Mouse (Mus musculus) heart, embryonic 10.5 days (tissue): Measurements from ENCODE around the gene Olfr223. TPM values are rescaled to one million over a fixed set of nuclear protein-coding genes. Genes with fewer than 3 reads are reported as not detected.

ENCODE experiments used
- DNase-seq: peaks from one replicate; pipeline ENCODE4 v3.0.0-alpha.2; 2017; ENCODE audit warnings: low spot score
- H3K27ac ChIP-seq: fragments of 300-500 bp; sonication (generic); 2 replicates; pipeline ENCODE4 v1.5.1; 2016; ENCODE audit warnings: mild to moderate bottlenecking
- H3K27me3 ChIP-seq: fragments of 300-500 bp; sonication (generic); 2 replicates; pipeline ENCODE4 v1.6.1; 2016; ENCODE audit warnings: mild to moderate bottlenecking; ENCODE audit not compliant: poor library complexity, insufficient read depth, severe bottlenecking
- H3K36me3 ChIP-seq: fragments of 300-500 bp; sonication (generic); 2 replicates; pipeline ENCODE4 v1.6.1; 2016; ENCODE audit warnings: mild to moderate bottlenecking, moderate library complexity
- H3K4me1 ChIP-seq: fragments of 300-500 bp; sonication (generic); 2 replicates; pipeline ENCODE4 v1.6.1; 2016; ENCODE audit warnings: mild to moderate bottlenecking
- H3K4me3 ChIP-seq: fragments of 300-500 bp; sonication (generic); 2 replicates; pipeline ENCODE4 v1.5.1; 2016; ENCODE audit warnings: mild to moderate bottlenecking, moderate library complexity
- H3K9me3 ChIP-seq: fragments of 300-500 bp; sonication (generic); 2 replicates; pipeline ENCODE4 v1.6.1; 2016; ENCODE audit warnings: mild to moderate bottlenecking, moderate library complexity
- WGBS: fragments of 180-500 bp; shearing (Covaris S2); methylation state at CpG from one replicate; pipeline ENCODE4 v1.1.7; 2016; 5-methylcytosine and 5-hydroxymethylcytosine counted together
- polyA plus RNA-seq: library from polyadenylated mRNA; unstranded; fragments of >200 nt; fragmentation: Nextera tagmentation; extraction: Ambion mirVana; gene quantifications from 2 replicates; pipeline ENCODE4 v1.2.1, GENCODE M21; 2016

Gene Olfr223
- polyA plus RNA-seq, 1 experiment from 2014 or later, result not detected

DNA sequence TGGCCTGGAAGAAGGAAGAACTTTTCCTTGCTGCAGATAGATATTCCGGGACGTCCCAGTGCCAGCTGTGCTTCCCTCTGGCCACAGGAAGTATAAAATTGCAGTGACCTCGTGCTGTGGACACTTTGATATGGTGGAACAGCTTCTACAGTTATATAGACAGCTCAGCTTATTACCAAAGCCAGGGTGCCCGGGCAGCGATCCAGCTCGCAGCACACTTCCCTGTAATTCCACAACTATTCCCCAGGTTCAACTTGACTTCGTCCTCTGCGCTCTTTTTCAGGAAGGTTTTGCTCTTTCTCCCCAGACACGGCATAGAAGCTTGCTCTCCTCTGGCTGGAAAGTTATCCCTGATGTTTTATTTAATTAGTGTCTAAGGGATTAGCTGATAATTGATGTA is 17.4 kb downstream of the Olfr223 start:
- 57% methylated on average over 9 of the region's 9 CpGs for WGBS
- Histone ChIP-seq H3K4me3 (no peak overlapping the region), H3K9me3 (no peaks in the 10 kb centered on the region), H3K27ac (no peak overlapping the region), H3K4me1 (no peaks in the 10 kb centered on the region), H3K27me3 (peaks cover 32% of the 10 kb centered on the region), H3K36me3 (no peaks in the 10 kb centered on the region)
- DNase-seq, result no peak

DNA sequence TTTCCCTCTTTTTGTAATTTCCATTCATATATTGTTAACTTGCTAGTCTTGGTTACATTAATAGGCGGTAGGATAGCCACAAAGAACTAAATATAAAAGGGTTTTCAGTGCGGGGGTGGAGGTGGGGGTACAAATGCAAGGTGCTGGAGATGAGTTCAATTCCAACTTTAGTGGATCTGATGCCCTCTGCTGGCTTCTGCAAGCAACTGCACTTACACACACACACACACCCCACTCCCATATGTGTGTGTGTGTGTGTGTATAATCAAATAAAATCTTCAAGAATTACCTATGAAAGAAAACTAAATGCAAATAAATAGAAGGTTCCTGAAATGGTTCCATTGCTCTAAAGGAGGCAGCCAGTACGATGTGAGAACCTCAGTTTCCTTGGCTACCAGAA is 23.8 kb downstream of the Olfr223 start:
- peaks cover 27% of the 10 kb centered on the region for H3K27me3 ChIP-seq
- WGBS, result 56% methylated on average over 3 of the region's 3 CpGs

DNA sequence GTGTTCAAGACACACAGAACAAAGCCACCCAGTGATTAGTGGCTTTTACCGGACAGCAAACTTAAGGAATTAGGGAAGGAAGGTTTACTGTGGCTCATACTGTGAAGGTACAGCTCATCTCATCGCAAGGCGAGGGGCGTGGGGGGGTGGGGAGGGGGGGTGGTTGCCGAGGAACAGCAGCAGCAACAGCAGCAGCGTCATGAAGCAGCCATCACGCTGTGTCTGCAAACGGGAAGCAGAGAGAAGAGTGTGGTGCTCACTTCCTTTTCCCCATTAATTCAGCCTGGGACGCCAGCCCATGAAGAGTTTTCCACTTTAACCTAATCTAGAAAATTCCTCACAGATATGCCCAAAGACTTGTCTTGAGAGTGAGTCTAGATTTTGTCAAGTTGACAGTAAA is 30.3 kb downstream of the Olfr223 start:
- H3K4me1 ChIP-seq, result no peaks in the 10 kb centered on the region
- no peak for DNase-seq
- no peaks in the 10 kb centered on the region for H3K36me3 ChIP-seq
- WGBS, result 78% methylated on average over 9 of the region's 9 CpGs
- no peaks in the 10 kb centered on the region for H3K27me3 ChIP-seq
- H3K27ac ChIP-seq, result no peak overlapping the region
- H3K9me3 ChIP-seq, result no peaks in the 10 kb centered on the region
- no peak overlapping the region for H3K4me3 ChIP-seq

More for the DNA sequence above, 23.8 kb downstream of the Olfr223 start:
- Histone ChIP-seq H3K9me3 (no peaks in the 10 kb centered on the region), H3K4me1 (no peaks in the 10 kb centered on the region), H3K4me3 (no peak overlapping the region), H3K36me3 (no peaks in the 10 kb centered on the region), H3K27ac (no peak overlapping the region)
- DNase-seq, result no peak

DNA sequence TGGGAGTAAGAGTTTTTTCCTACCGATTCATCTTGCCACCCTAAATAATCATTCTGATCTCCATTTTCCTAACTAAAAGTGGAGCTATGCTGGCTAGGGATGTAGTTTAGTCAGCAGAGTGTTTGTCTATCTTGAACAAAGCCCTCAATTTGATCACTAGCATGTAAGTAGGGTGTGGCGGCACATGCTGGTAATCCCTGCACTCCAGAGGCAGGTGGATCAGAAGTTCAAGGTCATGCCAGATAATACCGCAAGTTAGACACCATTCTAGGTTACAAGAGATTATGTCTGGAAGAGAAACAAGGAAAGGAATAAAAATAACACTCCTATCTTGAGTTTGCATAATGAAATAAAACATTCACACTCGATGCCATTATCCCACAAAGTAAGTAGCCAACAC is 30.8 kb downstream of the Olfr223 start:
- H3K36me3 ChIP-seq, result no peaks in the 10 kb centered on the region
- DNase-seq, result no peak
- no peaks in the 10 kb centered on the region for H3K9me3 ChIP-seq
- WGBS, result 89% methylated on average over 4 of the region's 4 CpGs
- H3K4me3 ChIP-seq, result no peak overlapping the region
- H3K4me1 ChIP-seq, result no peaks in the 10 kb centered on the region
- H3K27me3 ChIP-seq, result no peaks in the 10 kb centered on the region
- no peak overlapping the region for H3K27ac ChIP-seq

DNA sequence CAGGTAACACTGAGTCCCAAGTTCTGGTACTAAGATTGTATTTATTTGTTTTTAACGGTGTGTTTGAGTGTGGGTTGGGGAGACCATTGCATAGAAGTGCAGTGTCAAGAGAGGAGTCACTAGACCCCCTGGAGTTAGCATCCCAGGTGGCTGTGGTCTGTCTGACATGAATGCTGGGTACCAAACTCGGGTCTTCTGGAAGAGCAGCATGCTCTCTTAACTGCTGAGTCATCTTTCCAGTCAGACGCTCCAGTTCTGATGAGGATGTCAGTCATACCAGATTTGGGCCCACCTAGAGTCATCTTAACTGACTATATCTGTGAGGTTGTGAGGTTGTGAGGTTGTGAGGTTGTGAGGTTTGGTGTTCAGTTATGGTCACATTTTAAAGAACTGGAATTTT is 32.2 kb downstream of the Olfr223 start:
- H3K27ac ChIP-seq, result no peak overlapping the region
- no peaks in the 10 kb centered on the region for H3K27me3 ChIP-seq
- no peak overlapping the region for H3K4me3 ChIP-seq
- no peaks in the 10 kb centered on the region for H3K9me3 ChIP-seq
- 0 out of 2 replicates have a peak, but pooled peaks cover under 1% of the 10 kb centered on the region for H3K4me1 ChIP-seq
- no peaks in the 10 kb centered on the region for H3K36me3 ChIP-seq
- WGBS, result 64% methylated on average over 3 of the region's 3 CpGs
- DNase-seq, result no peak

DNA sequence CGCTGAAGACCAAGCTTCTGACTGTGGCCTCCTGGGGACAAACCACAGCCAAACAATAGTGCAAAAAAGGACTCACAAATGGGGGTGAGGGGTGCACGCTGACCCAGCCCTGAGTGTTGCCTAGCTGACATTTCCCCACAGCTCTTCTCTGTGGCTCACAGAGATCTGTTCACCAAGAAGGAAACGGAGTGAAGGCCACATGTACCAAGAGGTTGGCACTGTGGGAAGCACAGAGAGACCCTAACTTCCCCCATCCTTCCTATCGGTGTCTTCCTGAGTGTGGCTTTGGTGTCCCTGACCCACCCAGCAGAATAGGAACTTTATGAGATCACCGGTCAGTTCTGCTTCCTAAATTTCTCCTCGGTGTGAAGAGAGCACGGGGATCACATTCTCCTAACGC is 38.6 kb downstream of the Olfr223 start:
- H3K27ac ChIP-seq, result no peak overlapping the region
- no peaks in the 10 kb centered on the region for H3K27me3 ChIP-seq
- H3K9me3 ChIP-seq, result no peaks in the 10 kb centered on the region
- no peak overlapping the region for H3K4me3 ChIP-seq
- 79% methylated on average over 8 of the region's 8 CpGs for WGBS
- 0 out of 2 replicates have a peak, but pooled peaks cover 4% of the 10 kb centered on the region for H3K4me1 ChIP-seq
- DNase-seq, result peak; percentile 52
- no peaks in the 10 kb centered on the region for H3K36me3 ChIP-seq

DNA sequence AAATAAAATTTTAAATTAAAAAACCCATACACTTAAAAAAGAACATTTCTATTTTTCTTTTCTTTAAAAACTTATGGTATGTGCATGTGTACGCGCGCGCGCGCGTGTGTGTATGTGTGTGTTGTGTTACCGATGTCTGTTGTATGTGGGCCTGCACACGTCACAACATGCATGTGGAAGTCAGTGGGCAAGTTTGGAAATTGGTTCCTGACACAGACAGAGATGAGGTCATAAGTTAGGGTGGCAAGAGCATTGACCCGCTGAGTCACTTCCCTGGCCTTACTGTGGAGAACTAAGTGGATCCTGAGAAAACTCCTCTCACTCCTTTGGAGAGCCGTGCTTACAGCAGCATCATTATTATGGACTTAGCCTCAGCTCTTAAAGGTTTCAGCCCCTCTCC is 39.0 kb downstream of the Olfr223 start:
- Histone ChIP-seq H3K27me3 (no peaks in the 10 kb centered on the region), H3K9me3 (no peaks in the 10 kb centered on the region)

DNA sequence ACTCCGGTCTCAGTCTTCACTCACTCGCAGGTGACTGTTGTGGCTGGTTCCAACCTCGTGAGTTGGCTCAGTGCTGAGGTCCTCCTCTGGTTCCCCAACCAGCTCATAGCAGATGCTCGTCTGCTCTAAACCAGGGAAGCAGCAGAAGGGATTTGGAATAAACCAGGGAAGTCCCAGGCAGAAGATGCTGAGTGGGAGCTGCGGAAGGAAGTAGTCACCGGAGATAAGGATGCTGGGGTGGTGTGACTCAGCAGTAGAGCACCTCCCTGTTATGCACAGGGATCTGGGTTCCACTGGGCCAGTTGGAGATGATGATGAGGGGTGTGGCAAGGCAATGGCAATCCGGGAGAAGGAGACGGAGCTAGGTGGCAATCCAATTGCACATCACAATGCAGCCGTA is 49.1 kb downstream of the Olfr223 start:
- H3K27me3 ChIP-seq, result no peaks in the 10 kb centered on the region
- 79% methylated on average over 9 of the region's 9 CpGs for WGBS
- H3K9me3 ChIP-seq, result no peaks in the 10 kb centered on the region; the same call in 1 of the 2 replicates
- no peaks in the 10 kb centered on the region for H3K4me1 ChIP-seq
- DNase-seq, result no peak
- no peak overlapping the region for H3K27ac ChIP-seq
- no peaks in the 10 kb centered on the region for H3K36me3 ChIP-seq
- no peak overlapping the region for H3K4me3 ChIP-seq

More for the DNA sequence above, 39.0 kb downstream of the Olfr223 start:
- WGBS, result 92% methylated on average over 11 of the region's 11 CpGs
- Histone ChIP-seq H3K36me3 (no peaks in the 10 kb centered on the region), H3K27ac (no peak overlapping the region), H3K4me3 (no peak overlapping the region), H3K4me1 (0 out of 2 replicates have a peak, but pooled peaks cover 4% of the 10 kb centered on the region)
- no peak for DNase-seq

DNA sequence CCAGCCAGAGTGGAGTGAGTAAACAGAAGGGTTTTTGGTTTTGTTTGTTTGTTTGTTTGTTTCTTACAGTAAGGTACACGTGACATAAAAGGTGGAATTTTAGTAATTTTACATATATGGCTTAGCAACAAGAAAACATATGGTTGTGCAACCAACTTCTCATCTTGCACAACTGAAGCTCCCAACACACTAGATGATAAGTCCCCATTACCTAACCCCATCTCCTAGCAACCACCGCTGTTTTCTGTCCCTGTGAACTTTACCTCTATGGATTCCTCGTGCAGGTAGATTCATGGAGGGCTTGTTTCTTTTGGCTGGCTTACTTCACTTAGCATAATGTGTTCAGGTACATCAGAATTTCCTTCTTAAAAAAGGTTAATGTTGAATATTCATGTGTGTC is 49.7 kb downstream of the Olfr223 start:
- no peak overlapping the region for H3K4me3 ChIP-seq
- H3K36me3 ChIP-seq, result no peaks in the 10 kb centered on the region
- no peaks in the 10 kb centered on the region for H3K27me3 ChIP-seq
- no peaks in the 10 kb centered on the region; the same call in 1 of the 2 replicates for H3K9me3 ChIP-seq
- H3K4me1 ChIP-seq, result no peaks in the 10 kb centered on the region
- no peak for DNase-seq
- 79% methylated on average over 3 of the region's 3 CpGs for WGBS
- no peak overlapping the region for H3K27ac ChIP-seq

DNA sequence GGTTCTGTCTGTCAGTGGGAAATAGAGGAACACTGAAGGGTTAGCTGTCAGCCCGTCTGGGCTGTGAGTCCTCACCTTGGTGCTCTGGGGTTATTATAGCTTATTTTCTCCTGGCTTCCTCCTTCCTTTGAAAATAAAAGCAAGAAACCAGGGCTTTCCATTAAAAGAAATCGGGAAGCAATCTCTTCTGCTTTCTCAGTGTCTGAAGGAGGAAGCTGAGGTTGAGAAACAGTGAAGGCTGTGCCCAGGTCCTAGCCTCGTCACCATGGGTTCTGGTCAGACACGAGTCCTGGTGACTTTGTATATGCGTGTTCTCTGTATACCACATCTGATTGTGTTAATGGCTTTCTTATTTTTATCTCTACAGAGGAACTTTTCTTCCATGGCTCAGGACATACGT is 50.6 kb downstream of the Olfr223 start:
- H3K4me3 ChIP-seq, result no peak overlapping the region
- H3K36me3 ChIP-seq, result no peaks in the 10 kb centered on the region
- DNase-seq, result no peak
- H3K9me3 ChIP-seq, result no peaks in the 10 kb centered on the region; the same call in 1 of the 2 replicates
- WGBS, result 72% methylated on average over 6 of the region's 6 CpGs
- H3K27me3 ChIP-seq, result no peaks in the 10 kb centered on the region
- no peaks in the 10 kb centered on the region for H3K4me1 ChIP-seq
- no peak overlapping the region for H3K27ac ChIP-seq

DNA sequence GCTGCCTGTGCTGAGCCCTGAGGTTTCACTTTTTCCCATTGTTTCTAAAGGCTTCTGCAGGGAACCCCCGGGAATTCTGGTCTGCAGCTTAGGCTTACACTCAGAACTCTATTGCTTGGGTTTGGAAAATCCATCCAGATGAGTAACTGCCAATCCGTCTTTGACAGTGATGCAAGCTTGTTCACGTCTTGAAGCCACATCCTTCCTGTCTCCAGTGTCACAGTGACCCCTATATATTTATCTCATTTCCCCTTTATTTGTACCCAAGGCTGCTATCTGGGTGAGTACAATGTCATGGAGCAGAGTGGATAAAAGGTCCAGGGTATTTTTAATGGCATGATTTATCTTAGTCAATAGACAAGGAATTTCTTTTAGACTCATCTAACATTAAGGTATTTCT is 51.8 kb downstream of the Olfr223 start, which contains the start of gene Nlrp3:
Nlrp3 (plus strand) TSS at position 245 of the 400 bp plus-strand sequence.
- no peaks in the 10 kb centered on the region for H3K36me3 ChIP-seq
- 57% methylated on average over 3 of the region's 3 CpGs for WGBS
- no peak within 1 kb of the TSS for H3K4me3 ChIP-seq
- no peaks in the 10 kb centered on the region for H3K4me1 ChIP-seq
- H3K27ac ChIP-seq, result no peak within 1 kb of the TSS
- no peaks in the 10 kb centered on the region for H3K27me3 ChIP-seq
- no peak for DNase-seq
- no peaks in the 10 kb centered on the region; the same call in 1 of the 2 replicates for H3K9me3 ChIP-seq

DNA sequence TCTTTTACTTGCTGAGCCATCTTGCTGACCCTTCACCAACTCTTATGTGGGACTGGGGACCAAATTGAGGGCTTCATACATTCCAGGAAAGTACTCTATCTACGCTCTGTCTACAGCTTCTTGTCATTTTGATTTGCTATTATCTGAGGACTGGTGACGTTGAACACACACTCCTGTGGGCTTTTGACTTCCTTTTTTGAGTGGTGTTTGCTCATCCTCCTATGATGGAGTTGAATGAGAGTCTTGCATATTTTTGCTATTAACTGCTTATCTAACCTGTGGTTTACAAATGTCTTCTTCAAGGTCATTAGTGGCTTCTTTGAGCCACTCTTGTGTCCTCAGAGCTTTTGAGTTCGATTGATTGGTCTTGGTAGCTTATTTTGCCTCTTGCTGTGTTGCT is 53.0 kb downstream of the Olfr223 start:
- Histone ChIP-seq H3K27ac (no peak overlapping the region), H3K4me1 (no peaks in the 10 kb centered on the region), H3K4me3 (no peak overlapping the region), H3K9me3 (no peaks in the 10 kb centered on the region; the same call in 1 of the 2 replicates), H3K36me3 (no peaks in the 10 kb centered on the region), H3K27me3 (no peaks in the 10 kb centered on the region)
- 67% methylated on average over 3 of the region's 3 CpGs for WGBS
- DNase-seq, result no peak
